34 mouse cellular contexts compared by ENCODE assay signal in the genomic region with DNA sequence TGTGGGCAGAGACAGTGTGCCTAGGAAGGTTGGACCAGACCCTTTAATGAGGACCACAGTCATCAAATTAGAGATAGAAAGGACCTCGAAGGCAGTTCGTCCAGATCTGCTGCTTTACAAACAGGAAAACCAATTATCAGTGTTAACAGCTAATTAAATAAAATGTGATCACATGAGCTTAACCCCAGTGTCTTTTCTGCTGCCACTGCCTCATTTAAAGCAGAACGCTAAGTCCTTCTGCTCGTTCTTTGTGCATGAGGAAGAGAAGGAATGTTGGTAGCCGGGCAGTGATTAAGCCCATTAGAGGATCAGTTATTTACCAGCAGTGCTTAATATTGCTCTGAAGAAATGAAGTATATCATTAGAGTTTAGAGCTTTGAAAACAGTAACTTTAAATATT. TPM values are rescaled to one million over a fixed set of nuclear protein-coding genes. Genes with fewer than 3 reads are reported as not detected.
DNase-seq lines count a peak whose midpoint lies in the region; ATAC-seq and TF ChIP-seq lines count a peak whose summit lies in the region.
"Had no signal": no experiment of that assay in that cellular context is flagged by ENCODE, and none has a peak within 500 bp of the region (broad histone marks: within the 10 kb centered on the region; RNA-seq: fewer than 3 reads in every experiment).

No protein-coding gene starts in this region.

- H3K9me3 ChIP-seq in forebrain, embryonic 11.5 days (ENCODE audit: control insufficient read depth, low read length): no peaks in the 10 kb centered on the region
- no peaks in the 10 kb centered on the region for H3K9me3 ChIP-seq in forebrain, postnatal 0 days (ENCODE audit: low read length)
- no peaks in the 10 kb centered on the region for H3K9me3 ChIP-seq in heart, embryonic 12.5 days (replicated peaks)
- H3K9me3 ChIP-seq: embryonic facial prominence, embryonic 12.5 days; embryonic facial prominence, embryonic 15.5 days; forebrain, embryonic 13.5 days; heart, embryonic 10.5 days had no signal

- H3K4me1 ChIP-seq in forebrain, embryonic 11.5 days (replicated peaks; ENCODE audit: control insufficient read depth, insufficient read depth, low read length): peaks cover 14% of the 10 kb centered on the region
- H3K4me1 ChIP-seq in forebrain, postnatal 0 days (ENCODE audit: insufficient read depth): no peaks in the 10 kb centered on the region; the same call in 1 of the 2 replicates
- no peaks in the 10 kb centered on the region for H3K4me1 ChIP-seq in heart, embryonic 12.5 days (replicated peaks)
- H3K4me1 ChIP-seq: embryonic facial prominence, embryonic 15.5 days; heart, embryonic 10.5 days had no signal

- no peaks in the 10 kb centered on the region for H3K27me3 ChIP-seq in forebrain, embryonic 11.5 days (ENCODE audit: control insufficient read depth, insufficient read depth, low read length)
- H3K27me3 ChIP-seq in forebrain, postnatal 0 days (ENCODE audit: insufficient read depth, low read length): no peaks in the 10 kb centered on the region
- no peaks in the 10 kb centered on the region for H3K27me3 ChIP-seq in heart, embryonic 12.5 days (replicated peaks)
- H3K27me3 ChIP-seq: embryonic facial prominence, embryonic 12.5 days; embryonic facial prominence, embryonic 15.5 days; forebrain, embryonic 13.5 days had no signal

- no peak overlapping the region for H3K4me2 ChIP-seq in forebrain, embryonic 11.5 days (ENCODE audit: low read depth, low read length, severe bottlenecking)
- H3K4me2 ChIP-seq in forebrain, postnatal 0 days (ENCODE audit: low read depth): no peak overlapping the region
- H3K4me2 ChIP-seq in heart, embryonic 12.5 days: no peak overlapping the region
- H3K4me2 ChIP-seq: embryonic facial prominence, embryonic 12.5 days; embryonic facial prominence, embryonic 15.5 days; forebrain, embryonic 13.5 days; hindbrain, embryonic 14.5 days had no signal

- no peak overlapping the region for H3K9ac ChIP-seq in forebrain, embryonic 11.5 days (ENCODE audit: low read length)
- no peak overlapping the region for H3K9ac ChIP-seq in forebrain, postnatal 0 days
- no peak overlapping the region for H3K9ac ChIP-seq in heart, embryonic 12.5 days
- H3K9ac ChIP-seq: embryonic facial prominence, embryonic 12.5 days; embryonic facial prominence, embryonic 15.5 days; forebrain, embryonic 13.5 days; hindbrain, embryonic 14.5 days had no signal

- H3K4me3 ChIP-seq in forebrain, embryonic 11.5 days (ENCODE audit: low read depth, low read length): no peak overlapping the region
- H3K4me3 ChIP-seq in forebrain, postnatal 0 days (ENCODE audit: low read depth, low read length): no peak overlapping the region
- no peak overlapping the region for H3K4me3 ChIP-seq in heart, embryonic 12.5 days
- H3K4me3 ChIP-seq: embryonic facial prominence, embryonic 12.5 days; embryonic facial prominence, embryonic 15.5 days; forebrain, embryonic 13.5 days; gastrocnemius, adult 2 months; heart, adult 2 months; heart, embryonic 10.5 days had no signal

- no peaks in the 10 kb centered on the region for H3K36me3 ChIP-seq in forebrain, embryonic 11.5 days (ENCODE audit: control insufficient read depth, insufficient read depth, low read length)
- H3K36me3 ChIP-seq in forebrain, postnatal 0 days (ENCODE audit: insufficient read depth): no peaks in the 10 kb centered on the region
- no peaks in the 10 kb centered on the region for H3K36me3 ChIP-seq in heart, embryonic 12.5 days
- H3K36me3 ChIP-seq: embryonic facial prominence, embryonic 12.5 days; embryonic facial prominence, embryonic 15.5 days; heart, embryonic 10.5 days had no signal

- TF ChIP-seq CTCF in forebrain, postnatal 0 days (IDR thresholded peaks at IDR 0.05; ENCODE audit: low read depth): no peak

- DNase-seq in forebrain, embryonic 11.5 days (ENCODE audit: low spot score): no peak
- DNase-seq in forebrain, postnatal 0 days: no peak
- DNase-seq in heart, adult 11 months: peak; percentile 34
- peak; percentile 55 for DNase-seq in retina, embryonic 14.5 days (ENCODE audit: low spot score)
- DNase-seq in spleen, postnatal 4 days (ENCODE audit: low spot score in 2 of 2): no peak
- DNase-seq: adrenal gland, postnatal 10 days; adrenal gland, postnatal 36 days; cerebellum, adult 11 months; cerebellum, adult 2 months; cerebellum, adult 9-11 months; cerebellum, postnatal 25 days; gastrocnemius, adult 2 months; gastrocnemius, postnatal 25 days; heart, adult 2 months; kidney, adult 2 months had no signal

- WGBS in forebrain, embryonic 11.5 days: 10% methylated on average over 5 of the region's 5 CpGs
- WGBS in forebrain, postnatal 0 days: 9% methylated on average over 5 of the region's 5 CpGs
- WGBS in heart, embryonic 12.5 days: 61% methylated on average over 5 of the region's 5 CpGs

- ATAC-seq in forebrain, embryonic 11.5 days (replicated peaks; ENCODE audit: low FRiP score): peak; percentile 66
- no peak for ATAC-seq in forebrain, postnatal 0 days
- ATAC-seq in heart, embryonic 12.5 days (ENCODE audit: insufficient number of reproducible peaks, low FRiP score): no peak
- ATAC-seq: forebrain, embryonic 13.5 days; hindbrain, postnatal 0 days; intestine, postnatal 0 days; Patski had no signal

- no peak overlapping the region for H3K27ac ChIP-seq in forebrain, embryonic 11.5 days (ENCODE audit: low read depth, low read length)
- no peak overlapping the region for H3K27ac ChIP-seq in forebrain, postnatal 0 days (ENCODE audit: low read depth, low read length)
- no peak overlapping the region for H3K27ac ChIP-seq in heart, embryonic 12.5 days (ENCODE audit: poor library complexity, severe bottlenecking)
- H3K27ac ChIP-seq: embryonic facial prominence, embryonic 12.5 days; embryonic facial prominence, embryonic 15.5 days; forebrain, embryonic 13.5 days; gastrocnemius, adult 2 months; heart, adult 2 months; heart, embryonic 10.5 days; hindbrain, embryonic 14.5 days; hindbrain, postnatal 0 days had no signal

RNA-seq across cellular contexts. Expression of gene Gm39653, which starts 39.0 kb away (rescaled TPM):
- not detected in 2 replicates for polyA plus RNA-seq in forebrain, embryonic 11.5 days (2014; fragmentation: Nextera tagmentation; extraction: Ambion mirVana)
- not detected in 2 replicates for total RNA-seq in forebrain, postnatal 0 days (2014; rRNA removed)
- polyA plus RNA-seq in forebrain, postnatal 0 days (2015; fragmentation: Nextera tagmentation; extraction: Ambion mirVana): not detected in 2 replicates
- polyA plus RNA-seq in heart, embryonic 12.5 days (2016; fragmentation: Nextera tagmentation; extraction: Ambion mirVana): not detected in 2 replicates
- total RNA-seq: adrenal gland, adult 18-20 months; adrenal gland, postnatal 10 days; adrenal gland, postnatal 36 days; common myeloid progenitor, adult 5-6 weeks; ES-E14; gastrocnemius, adult 2 months; gastrocnemius, postnatal 25 days; heart, adult 2 months; heart, postnatal 25 days; hematopoietic stem cell, adult 5-6 weeks; hindbrain, postnatal 0 days had no signal
- polyA plus RNA-seq: cerebellum, adult 2 months; embryonic facial prominence, embryonic 12.5 days; embryonic facial prominence, embryonic 15.5 days; forebrain, embryonic 13.5 days; frontal cortex, adult 2 months; gonadal fat pad, adult 2 months; heart, adult 2 months; heart, embryonic 10.5 days; heart, embryonic 14.5 days; heart, postnatal 0 days; hindbrain, postnatal 0 days; intestine, embryonic 14.5 days; intestine, postnatal 0 days; kidney, adult 2 months; Patski had no signal

Comparison
In these comparisons a context has a peak if more than half of its experiments do, and no peak if none do; other contexts are left out.
1. DNase-seq: peak in heart, adult 11 months (single experiment) and retina, embryonic 14.5 days (single experiment); none in forebrain, embryonic 11.5 days (single experiment), forebrain, postnatal 0 days (single experiment) and spleen, postnatal 4 days (0 of 2).